Mouse (Mus musculus): ENCODE results near the gene Chdh. TPM values are rescaled to one million over a fixed set of nuclear protein-coding genes. Genes with fewer than 3 reads are reported as not detected.
A peak's percentile ranks its signal among the peaks of the same experiment; 100 is the strongest.

Chdh gene
- polyA plus RNA-seq, 1 experiment from 2014 or later, result 0.45 TPM

- Histone ChIP-seq H3K27me3 (ENCODE audit: control insufficient read depth, insufficient read depth, low read length) (no peaks in the 10 kb centered on the region), H3K9ac (ENCODE audit: low read length) (no peak overlapping the region), H3K9me3 (ENCODE audit: control insufficient read depth, low read length) (no peaks in the 10 kb centered on the region), H3K27ac (replicated peaks in 1 of 2; ENCODE audit: control insufficient read depth in 1 of 2, insufficient read depth in 1 of 2, low read depth in 2 of 2, low read length in 2 of 2) (peak overlapping the region; percentile 30 to 50; a peak in 3 of 4 replicates), H3K4me1 (ENCODE audit: control insufficient read depth in 2 of 2, insufficient read depth in 2 of 2, low read length in 2 of 2) (peaks cover 6 to 14% of the 10 kb centered on the region in 2 experiments), H3K4me3 (ENCODE audit: control insufficient read depth in 1 of 2, insufficient read depth in 1 of 2, low read depth in 1 of 2, low read length in 2 of 2) (no peak overlapping the region), H3K36me3 (ENCODE audit: control insufficient read depth, insufficient read depth, low read length) (0 out of 2 replicates have a peak, but pooled peaks cover 4% of the 10 kb centered on the region), H3K4me2 (ENCODE audit: low read length) (no peak overlapping the region)
- peak; percentile 45 for ATAC-seq (ENCODE audit: insufficient number of reproducible peaks, insufficient read depth, low FRiP score, low read depth)
- 60% methylated on average over 10 of the region's 10 CpGs for WGBS
These were observed 36.4 kb downstream of the Chdh start for GRCm38 (mm10) chr14:30045239-30045638.

- 40% methylated on average over 8 of the region's 8 CpGs for WGBS
- H3K9me3 ChIP-seq (ENCODE audit: control insufficient read depth, low read length), result no peaks in the 10 kb centered on the region
- no peak for ATAC-seq (ENCODE audit: insufficient number of reproducible peaks, insufficient read depth, low FRiP score, low read depth)
- peak overlapping the region in 1 of 2 experiments; percentile 3; a peak in 1 of 4 replicates for H3K27ac ChIP-seq (replicated peaks in 1 of 2; ENCODE audit: control insufficient read depth in 1 of 2, insufficient read depth in 1 of 2, low read depth in 2 of 2, low read length in 2 of 2)
- no peak overlapping the region for H3K4me2 ChIP-seq (ENCODE audit: low read length)
- no peak overlapping the region for H3K4me3 ChIP-seq (ENCODE audit: control insufficient read depth in 1 of 2, insufficient read depth in 1 of 2, low read depth in 1 of 2, low read length in 2 of 2)
- H3K27me3 ChIP-seq (ENCODE audit: control insufficient read depth, insufficient read depth, low read length), result no peaks in the 10 kb centered on the region
- H3K4me1 ChIP-seq (ENCODE audit: control insufficient read depth in 2 of 2, insufficient read depth in 2 of 2, low read length in 2 of 2), result peaks cover 6 to 14% of the 10 kb centered on the region in 2 experiments
- 0 out of 2 replicates have a peak, but pooled peaks cover 4% of the 10 kb centered on the region for H3K36me3 ChIP-seq (ENCODE audit: control insufficient read depth, insufficient read depth, low read length)
- H3K9ac ChIP-seq (ENCODE audit: low read length), result no peak overlapping the region
These were observed 36.9 kb downstream of the Chdh start for GRCm38 (mm10) chr14:30045704-30046220.

- H3K4me2 ChIP-seq (ENCODE audit: low read length), result no peak overlapping the region
- H3K4me1 ChIP-seq (ENCODE audit: control insufficient read depth in 2 of 2, insufficient read depth in 2 of 2, low read length in 2 of 2), result peaks cover 6 to 14% of the 10 kb centered on the region in 2 experiments
- 0 out of 2 replicates have a peak, but pooled peaks cover 2% of the 10 kb centered on the region for H3K36me3 ChIP-seq (ENCODE audit: control insufficient read depth, insufficient read depth, low read length)
- no peaks in the 10 kb centered on the region for H3K27me3 ChIP-seq (ENCODE audit: control insufficient read depth, insufficient read depth, low read length)
- no peaks in the 10 kb centered on the region for H3K9me3 ChIP-seq (ENCODE audit: control insufficient read depth, low read length)
- 85% methylated on average over 4 of the region's 4 CpGs for WGBS
- H3K27ac ChIP-seq (replicated peaks in 1 of 2; ENCODE audit: control insufficient read depth in 1 of 2, insufficient read depth in 1 of 2, low read depth in 2 of 2, low read length in 2 of 2), result no peak overlapping the region
- H3K9ac ChIP-seq (ENCODE audit: low read length), result no peak overlapping the region
- H3K4me3 ChIP-seq (ENCODE audit: control insufficient read depth in 1 of 2, insufficient read depth in 1 of 2, low read depth in 1 of 2, low read length in 2 of 2), result no peak overlapping the region
- no peak for ATAC-seq (ENCODE audit: insufficient number of reproducible peaks, insufficient read depth, low FRiP score, low read depth)
These were observed 38.2 kb downstream of the Chdh start for GRCm38 (mm10) chr14:30046976-30047375.

- Histone ChIP-seq H3K4me1 (ENCODE audit: control insufficient read depth in 2 of 2, insufficient read depth in 2 of 2, low read length in 2 of 2) (peaks cover 6 to 14% of the 10 kb centered on the region in 2 experiments), H3K27ac (replicated peaks in 1 of 2; ENCODE audit: control insufficient read depth in 1 of 2, insufficient read depth in 1 of 2, low read depth in 2 of 2, low read length in 2 of 2) (no peak overlapping the region), H3K27me3 (ENCODE audit: control insufficient read depth, insufficient read depth, low read length) (no peaks in the 10 kb centered on the region), H3K36me3 (ENCODE audit: control insufficient read depth, insufficient read depth, low read length) (no peaks in the 10 kb centered on the region), H3K9me3 (ENCODE audit: control insufficient read depth, low read length) (no peaks in the 10 kb centered on the region), H3K4me2 (ENCODE audit: low read length) (no peak overlapping the region), H3K9ac (ENCODE audit: low read length) (no peak overlapping the region), H3K4me3 (ENCODE audit: control insufficient read depth in 1 of 2, insufficient read depth in 1 of 2, low read depth in 1 of 2, low read length in 2 of 2) (no peak overlapping the region)
- no peak for ATAC-seq (ENCODE audit: insufficient number of reproducible peaks, insufficient read depth, low FRiP score, low read depth)
- 77% methylated on average over 3 of the region's 3 CpGs for WGBS
These were observed 39.2 kb downstream of the Chdh start for GRCm38 (mm10) chr14:30048049-30048448.

GRCm38 (mm10) chr14:30050280-30050679, 41.5 kb downstream of the Chdh start:
- H3K4me3 ChIP-seq (ENCODE audit: control insufficient read depth in 1 of 2, insufficient read depth in 1 of 2, low read depth in 1 of 2, low read length in 2 of 2), result no peak overlapping the region
- 88% methylated on average over 8 of the region's 8 CpGs for WGBS
- ATAC-seq (ENCODE audit: insufficient number of reproducible peaks, insufficient read depth, low FRiP score, low read depth), result no peak
- H3K27me3 ChIP-seq (ENCODE audit: control insufficient read depth, insufficient read depth, low read length), result no peaks in the 10 kb centered on the region
- H3K4me2 ChIP-seq (ENCODE audit: low read length), result no peak overlapping the region
- H3K27ac ChIP-seq (replicated peaks in 1 of 2; ENCODE audit: control insufficient read depth in 1 of 2, insufficient read depth in 1 of 2, low read depth in 2 of 2, low read length in 2 of 2), result no peak overlapping the region
- no peaks in the 10 kb centered on the region for H3K36me3 ChIP-seq (ENCODE audit: control insufficient read depth, insufficient read depth, low read length)
- no peaks in the 10 kb centered on the region for H3K9me3 ChIP-seq (ENCODE audit: control insufficient read depth, low read length)
- H3K4me1 ChIP-seq (ENCODE audit: control insufficient read depth in 2 of 2, insufficient read depth in 2 of 2, low read length in 2 of 2), result peaks cover 3 to 9% of the 10 kb centered on the region in 2 experiments; a peak in 2 of 4 replicates
- H3K9ac ChIP-seq (ENCODE audit: low read length), result no peak overlapping the region

- Histone ChIP-seq H3K36me3 (ENCODE audit: control insufficient read depth, insufficient read depth, low read length) (no peaks in the 10 kb centered on the region), H3K9ac (ENCODE audit: low read length) (no peak overlapping the region), H3K4me1 (ENCODE audit: control insufficient read depth in 2 of 2, insufficient read depth in 2 of 2, low read length in 2 of 2) (no peaks in the 10 kb centered on the region), H3K27ac (replicated peaks in 1 of 2; ENCODE audit: control insufficient read depth in 1 of 2, insufficient read depth in 1 of 2, low read depth in 2 of 2, low read length in 2 of 2) (no peak overlapping the region), H3K27me3 (ENCODE audit: control insufficient read depth, insufficient read depth, low read length) (no peaks in the 10 kb centered on the region), H3K4me3 (ENCODE audit: control insufficient read depth in 1 of 2, insufficient read depth in 1 of 2, low read depth in 1 of 2, low read length in 2 of 2) (no peak overlapping the region), H3K4me2 (ENCODE audit: low read length) (no peak overlapping the region), H3K9me3 (ENCODE audit: control insufficient read depth, low read length) (no peaks in the 10 kb centered on the region)
- ATAC-seq (ENCODE audit: insufficient number of reproducible peaks, insufficient read depth, low FRiP score, low read depth), result no peak
- WGBS, result 73% methylated on average over 7 of the region's 7 CpGs
These were observed 46.1 kb downstream of the Chdh start for GRCm38 (mm10) chr14:30054922-30055321.

- 66% methylated on average over 13 of the region's 13 CpGs for WGBS
- Histone ChIP-seq H3K9me3 (ENCODE audit: control insufficient read depth, low read length) (no peaks in the 10 kb centered on the region), H3K4me1 (ENCODE audit: control insufficient read depth in 2 of 2, insufficient read depth in 2 of 2, low read length in 2 of 2) (no peaks in the 10 kb centered on the region), H3K4me2 (ENCODE audit: low read length) (no peak overlapping the region), H3K4me3 (ENCODE audit: control insufficient read depth in 1 of 2, insufficient read depth in 1 of 2, low read depth in 1 of 2, low read length in 2 of 2) (no peak overlapping the region), H3K27ac (replicated peaks in 1 of 2; ENCODE audit: control insufficient read depth in 1 of 2, insufficient read depth in 1 of 2, low read depth in 2 of 2, low read length in 2 of 2) (no peak overlapping the region), H3K9ac (ENCODE audit: low read length) (no peak overlapping the region), H3K27me3 (ENCODE audit: control insufficient read depth, insufficient read depth, low read length) (no peaks in the 10 kb centered on the region), H3K36me3 (ENCODE audit: control insufficient read depth, insufficient read depth, low read length) (no peaks in the 10 kb centered on the region)
- no peak for ATAC-seq (ENCODE audit: insufficient number of reproducible peaks, insufficient read depth, low FRiP score, low read depth)
These were observed 47.4 kb downstream of the Chdh start for GRCm38 (mm10) chr14:30056031-30056766.
